Mouse (Mus musculus) CD4-positive, CD25-positive, alpha-beta regulatory T cell, adult 2 months (primary cell): ENCODE data around the gene Mfn1.

Experiments used
- DNase-seq: peaks from one replicate; pipeline ENCODE4 v3.0.0-alpha.2; 2012; ENCODE audit warnings: low read depth, low spot score

Mfn1 gene

GRCm38 (mm10) chr3:32510375-32511190, 18.7 kb upstream of the Mfn1 start:
- peak; percentile 98 for DNase-seq

- peak; percentile 54 for DNase-seq
These were observed 18.1 kb upstream of the Mfn1 start for GRCm38 (mm10) chr3:32511191-32511550.

- no peak for DNase-seq
These were observed 16.5 kb upstream of the Mfn1 start for GRCm38 (mm10) chr3:32512686-32513284.

- DNase-seq = no peak
These were observed 15.7 kb upstream of the Mfn1 start for GRCm38 (mm10) chr3:32513528-32513927.

GRCm38 (mm10) chr3:32527181-32527580, 2.1 kb upstream of the Mfn1 start:
- no peak for DNase-seq

- no peak for DNase-seq
These were observed 776 bp downstream of the Mfn1 start for GRCm38 (mm10) chr3:32530041-32530440.

- no peak for DNase-seq
These were observed 6.4 kb downstream of the Mfn1 start for GRCm38 (mm10) chr3:32535692-32536091.

- no peak for DNase-seq
These were observed 8.3 kb downstream of the Mfn1 start for GRCm38 (mm10) chr3:32537556-32537955.

- DNase-seq = no peak
These were observed 8.8 kb downstream of the Mfn1 start for GRCm38 (mm10) chr3:32538091-32538490.

- peak; percentile 29 for DNase-seq
These were observed 23.8 kb downstream of the Mfn1 start for GRCm38 (mm10) chr3:32553061-32553460.

GRCm38 (mm10) chr3:32563401-32563800, 34.1 kb downstream of the Mfn1 start:
- DNase-seq = no peak

- no peak for DNase-seq
These were observed 43.8 kb downstream of the Mfn1 start for GRCm38 (mm10) chr3:32573086-32573485.

- no peak for DNase-seq
These were observed 44.6 kb downstream of the Mfn1 start for GRCm38 (mm10) chr3:32573881-32574280.

GRCm38 (mm10) chr3:32575151-32575550, 45.9 kb downstream of the Mfn1 start:
- no peak for DNase-seq

GRCm38 (mm10) chr3:32578772-32579171, 49.5 kb downstream of the Mfn1 start:
- no peak for DNase-seq

GRCm38 (mm10) chr3:32580738-32581137, 51.5 kb downstream of the Mfn1 start:
- DNase-seq = no peak

- DNase-seq = no peak
These were observed 52.6 kb downstream of the Mfn1 start for GRCm38 (mm10) chr3:32581911-32582310.

- DNase-seq = no peak
These were observed 54.2 kb downstream of the Mfn1 start for GRCm38 (mm10) chr3:32583489-32583888.

- DNase-seq = peak; percentile 2
These were observed 57.0 kb downstream of the Mfn1 start for GRCm38 (mm10) chr3:32586274-32586673.

- DNase-seq = no peak
These were observed 65.8 kb downstream of the Mfn1 start for GRCm38 (mm10) chr3:32595080-32595479.

GRCm38 (mm10) chr3:32599328-32599727, 70.1 kb downstream of the Mfn1 start:
- DNase-seq = no peak

- no peak for DNase-seq
These were observed 71.8 kb downstream of the Mfn1 start for GRCm38 (mm10) chr3:32601055-32601454.

- no peak for DNase-seq
These were observed 80.0 kb downstream of the Mfn1 start for GRCm38 (mm10) chr3:32609233-32609632.
